Mouse (Mus musculus) thymus, postnatal 0 days (tissue): ENCODE results near the gene Gm28372. TPM values are rescaled to one million over a fixed set of nuclear protein-coding genes. Genes with fewer than 3 reads are reported as not detected.

ENCODE experiments used
- DNase-seq: peaks from one replicate; pipeline ENCODE4 v3.0.0-alpha.2; 2015; ENCODE audit warnings: low spot score
- polyA plus RNA-seq: library from polyadenylated mRNA; unstranded; fragments of >200 nt; fragmentation: Nextera tagmentation; extraction: Ambion mirVana; gene quantifications from 2 replicates; pipeline ENCODE4 v1.2.1, GENCODE M21; 2015

Gm28372 gene
- polyA plus RNA-seq, 1 experiment from 2014 or later: not detected

GRCm38 (mm10) chr2:130450434-130450796 lies 45.4 kb downstream of the Gm28372 start:
- no peak for DNase-seq

- no peak for DNase-seq
These were observed 46.2 kb downstream of the Gm28372 start for GRCm38 (mm10) chr2:130451086-130451726.

GRCm38 (mm10) chr2:130451727-130452090 lies 46.7 kb downstream of the Gm28372 start:
- no peak for DNase-seq

GRCm38 (mm10) chr2:130452266-130452665 lies 47.2 kb downstream of the Gm28372 start:
- DNase-seq: no peak

GRCm38 (mm10) chr2:130453421-130453820 lies 48.4 kb downstream of the Gm28372 start:
- DNase-seq: no peak

- DNase-seq: no peak
These were observed 49.8 kb downstream of the Gm28372 start for GRCm38 (mm10) chr2:130454748-130455370.

Other genes with a start within 250 kb of the Gm28372 start
- 686 and 699 TPM in 2 replicates for gene Snrpb, start 225.8 kb upstream of the Gm28372 start, polyA plus RNA-seq
- 0.05 TPM in 1 of 2 replicates, not detected in the other for gene Tmc2, start 210.0 kb upstream of the Gm28372 start, polyA plus RNA-seq
- 322 and 360 TPM in 2 replicates for gene Nop56, start 130.8 kb upstream of the Gm28372 start, polyA plus RNA-seq
- 134 and 146 TPM in 2 replicates for gene Idh3b, start 120.7 kb upstream of the Gm28372 start, polyA plus RNA-seq
- gene Ebf4, start 110.1 kb upstream of the Gm28372 start, polyA plus RNA-seq: 0.12 and 0.15 TPM in 2 replicates
- gene Cpxm1, start 7.7 kb upstream of the Gm28372 start, polyA plus RNA-seq: 4.8 and 4.9 TPM in 2 replicates
- gene 1700020A23Rik, start within 50 bp of the Gm28372 start, polyA plus RNA-seq: not detected in 2 replicates
- gene Tmem239, start 1.2 kb downstream of the Gm28372 start, polyA plus RNA-seq: not detected in 2 replicates
- gene Vps16, start 19.1 kb downstream of the Gm28372 start, polyA plus RNA-seq: 97.7 and 101 TPM in 2 replicates
- gene Pced1a, start 19.5 kb downstream of the Gm28372 start, polyA plus RNA-seq: 6.5 and 8.0 TPM in 2 replicates
- 73.8 and 85.4 TPM in 2 replicates for gene Ptpra, start 45.0 kb downstream of the Gm28372 start, polyA plus RNA-seq
- gene Mrps26, start 158.5 kb downstream of the Gm28372 start, polyA plus RNA-seq: 140 and 150 TPM in 2 replicates
- 0.55 and 1.3 TPM in 2 replicates for gene Oxt, start 170.9 kb downstream of the Gm28372 start, polyA plus RNA-seq
- gene Avp, start 177.3 kb downstream of the Gm28372 start, polyA plus RNA-seq: 1.6 and 2.7 TPM in 2 replicates
- gene Fastkd5, start 224.8 kb downstream of the Gm28372 start, polyA plus RNA-seq: 13.6 and 16.7 TPM in 2 replicates
- gene Ubox5, start 224.8 kb downstream of the Gm28372 start, polyA plus RNA-seq: 8.6 and 9.3 TPM in 2 replicates
- gene Lzts3, start 237.6 kb downstream of the Gm28372 start, polyA plus RNA-seq: 0.55 and 0.58 TPM in 2 replicates